In the genomic region with DNA sequence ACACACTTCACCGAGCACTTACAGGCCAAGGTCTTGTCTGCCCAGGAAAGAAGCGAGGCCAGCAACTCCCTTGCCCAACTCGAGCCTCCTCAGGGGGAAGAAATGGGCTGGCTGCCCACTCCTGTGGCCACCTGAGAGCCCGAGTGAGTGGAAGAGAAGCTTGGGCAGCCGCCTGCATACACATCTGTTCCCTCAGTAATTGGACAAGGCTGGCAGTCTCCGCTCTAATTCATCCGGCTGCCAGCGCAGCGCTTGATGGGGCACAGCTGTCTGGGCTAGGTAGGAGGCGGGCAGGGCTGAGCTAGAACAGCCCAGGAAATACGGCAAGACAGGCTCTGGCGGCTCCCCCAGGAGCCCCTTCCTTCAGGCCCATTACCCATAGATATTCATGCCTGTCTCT, we compare ENCODE assay signal across 9 mouse cellular contexts.
DNase-seq lines count a peak whose midpoint lies in the region; ATAC-seq and TF ChIP-seq lines count a peak whose summit lies in the region.
"Had no signal": no experiment of that assay in that cellular context is flagged by ENCODE, and none has a peak within 500 bp of the region (broad histone marks: within the 10 kb centered on the region; RNA-seq: fewer than 3 reads in every experiment).

No protein-coding gene starts in this region.

- no peak overlapping the region for H3K9ac ChIP-seq in limb, embryonic 12.5 days (replicated peaks)
- no peak overlapping the region for H3K9ac ChIP-seq in intestine, embryonic 15.5 days

- intact Hi-C loops in left cerebral cortex, postnatal 4 days (cut with DNase I): loop anchor here (10.0 kb wide), 2 partner anchors 305 to 675 kb away; a partner anchor contains a TSS

- 69% methylated on average over 12 of the region's 12 CpGs for WGBS in limb, embryonic 12.5 days
- 89% methylated on average over 12 of the region's 12 CpGs for WGBS in limb, embryonic 10.5 days
- 90% methylated on average over 12 of the region's 12 CpGs for WGBS in thymus, adult 2 months
- WGBS in intestine, embryonic 15.5 days: 66% methylated on average over 12 of the region's 12 CpGs

- 0 out of 2 replicates have a peak overlapping the region, but pooled peaks have one; percentile 17 for H3K27ac ChIP-seq in limb, embryonic 12.5 days
- no peak overlapping the region for H3K27ac ChIP-seq in limb, embryonic 10.5 days
- no peak overlapping the region for H3K27ac ChIP-seq in thymus, adult 2 months (ENCODE audit: control insufficient read depth, insufficient read depth, low read length)
- H3K27ac ChIP-seq in intestine, embryonic 15.5 days: no peak overlapping the region

- TF ChIP-seq POLR2A in thymus, adult 2 months (IDR thresholded peaks at IDR 0.05; ENCODE audit: control insufficient read depth, extremely low read depth, insufficient read depth, low read length, poor library complexity): no peak

- no peak for TF ChIP-seq CTCF in thymus, adult 2 months (IDR thresholded peaks at IDR 0.05; ENCODE audit: borderline replicate concordance, control insufficient read depth, extremely low read depth, insufficient read depth, low read length, poor library complexity)

- no peak overlapping the region for H3K4me3 ChIP-seq in limb, embryonic 12.5 days (replicated peaks)
- H3K4me3 ChIP-seq in limb, embryonic 10.5 days: no peak overlapping the region
- no peak overlapping the region for H3K4me3 ChIP-seq in thymus, adult 2 months (ENCODE audit: control insufficient read depth, insufficient read depth, low read length)
- H3K4me3 ChIP-seq in intestine, embryonic 15.5 days (replicated peaks): no peak overlapping the region
- H3K4me3 ChIP-seq: myocyte had no signal

- DNase-seq in cerebellum, postnatal 4 days (ENCODE audit: low spot score in 2 of 2): peak; percentile 50 to 72
- DNase-seq in cerebellum, adult 9-10 months: no peak
- DNase-seq in limb, embryonic 10.5 days (ENCODE audit: low spot score): no peak
- DNase-seq in left cerebral cortex, postnatal 4 days: peak; percentile 91
- peak; percentile 37 for DNase-seq in right cerebral cortex, postnatal 25 days
- no peak for DNase-seq in thymus, adult 2 months

- no peaks in the 10 kb centered on the region for H3K27me3 ChIP-seq in limb, embryonic 12.5 days
- H3K27me3 ChIP-seq in limb, embryonic 10.5 days (ENCODE audit: low read depth, poor library complexity, severe bottlenecking): no peaks in the 10 kb centered on the region
- no peaks in the 10 kb centered on the region; the same call in 1 of the 2 replicates for H3K27me3 ChIP-seq in thymus, adult 2 months (ENCODE audit: control insufficient read depth, insufficient read depth, low read length)
- H3K27me3 ChIP-seq in intestine, embryonic 15.5 days (replicated peaks): no peaks in the 10 kb centered on the region

- peaks cover 83% of the 10 kb centered on the region for H3K36me3 ChIP-seq in limb, embryonic 12.5 days
- H3K36me3 ChIP-seq in limb, embryonic 10.5 days: peaks cover 75% of the 10 kb centered on the region
- H3K36me3 ChIP-seq in thymus, adult 2 months (ENCODE audit: control insufficient read depth, insufficient read depth, low read length): no peaks in the 10 kb centered on the region
- peaks cover 20% of the 10 kb centered on the region for H3K36me3 ChIP-seq in intestine, embryonic 15.5 days

- ATAC-seq in limb, embryonic 12.5 days (ENCODE audit: insufficient number of reproducible peaks, insufficient read depth, low FRiP score, low TSS enrichment, low read depth): no peak
- no peak for ATAC-seq in intestine, embryonic 15.5 days

- H3K4me1 ChIP-seq in limb, embryonic 12.5 days (replicated peaks): no peaks in the 10 kb centered on the region
- H3K4me1 ChIP-seq in limb, embryonic 10.5 days: no peaks in the 10 kb centered on the region
- no peaks in the 10 kb centered on the region for H3K4me1 ChIP-seq in thymus, adult 2 months (replicated peaks; ENCODE audit: control insufficient read depth, insufficient read depth, low read length)
- H3K4me1 ChIP-seq in intestine, embryonic 15.5 days (replicated peaks): no peaks in the 10 kb centered on the region

- 0 out of 2 replicates have a peak, but pooled peaks cover 3% of the 10 kb centered on the region for H3K9me3 ChIP-seq in limb, embryonic 12.5 days
- H3K9me3 ChIP-seq in limb, embryonic 10.5 days (replicated peaks): no peaks in the 10 kb centered on the region
- no peaks in the 10 kb centered on the region for H3K9me3 ChIP-seq in intestine, embryonic 15.5 days

- no peak overlapping the region for H3K4me2 ChIP-seq in limb, embryonic 12.5 days
- no peak overlapping the region for H3K4me2 ChIP-seq in intestine, embryonic 15.5 days (replicated peaks)

Comparison
In these comparisons a context has a peak if more than half of its experiments do, and no peak if none do; other contexts are left out.
1. DNase-seq: peak in cerebellum, postnatal 4 days (2 of 2), left cerebral cortex, postnatal 4 days (single experiment) and right cerebral cortex, postnatal 25 days (single experiment); none in cerebellum, adult 9-10 months (single experiment), limb, embryonic 10.5 days (single experiment) and thymus, adult 2 months (single experiment).